Mouse (Mus musculus) liver, embryonic 14.5 days (tissue): ENCODE data around the gene Eno2. TPM values are rescaled to one million over a fixed set of nuclear protein-coding genes. Genes with fewer than 3 reads are reported as not detected.

Source experiments
- ATAC-seq: fragments of 200-750 bp; cut with Nextera tagmentation; 2 replicates; pipeline ENCODE4 v1.8.0; 2017; ENCODE audit warnings: moderate number of reproducible peaks, mild to moderate bottlenecking, moderate library complexity; ENCODE audit not compliant: insufficient read depth
- DNase-seq, 3 experiments: peaks; one replicate each; pipeline ENCODE4 v3.0.0-alpha.2; 2012 to 2013; ENCODE audit warnings: low read depth in 3 of 3, low spot score in 3 of 3
- H3K27ac ChIP-seq: fragments of 300-500 bp; sonication (generic); 2 replicates; pipeline ENCODE4 v1.5.1; 2014; ENCODE audit warnings: moderate library complexity, mild to moderate bottlenecking, control low read depth, inconsistent platforms
- H3K27me3 ChIP-seq: fragments of 300-500 bp; sonication (generic); 2 replicates; pipeline ENCODE4 v1.6.1; 2014; ENCODE audit warnings: mild to moderate bottlenecking, low read length, moderate library complexity; ENCODE audit not compliant: control insufficient read depth, insufficient read depth
- H3K36me3 ChIP-seq: fragments of 300-500 bp; sonication (generic); replicated peaks from 2 replicates; pipeline ENCODE4 v1.6.1; 2014; ENCODE audit warnings: low read depth; ENCODE audit not compliant: control insufficient read depth, insufficient read depth
- H3K4me1 ChIP-seq, 2 experiments: fragments of 200-500 bp in 1 of 2; fragments of 300-500 bp in 1 of 2; sonication (generic) in 1 of 2; replicated peaks; 2 replicates each; pipeline ENCODE4 v1.6.1; 2012 to 2014; ENCODE audit warnings: antibody characterized with exemption in 1 of 2, inconsistent platforms in 1 of 2, low read length in 1 of 2; ENCODE audit not compliant: control insufficient read depth in 2 of 2, insufficient read depth in 2 of 2
- H3K4me2 ChIP-seq: fragments of 300-500 bp; sonication (generic); 2 replicates; pipeline ENCODE4 v1.6.1; 2014; ENCODE audit warnings: low read depth, mild to moderate bottlenecking, control low read depth, moderate library complexity
- H3K4me3 ChIP-seq, 2 experiments: fragments of 200-500 bp in 1 of 2; fragments of 300-500 bp in 1 of 2; sonication (generic) in 1 of 2; 2 replicates each; pipeline ENCODE4 v1.5.1; 2012 to 2014; ENCODE audit warnings: low read depth in 2 of 2, low read length in 2 of 2, mild to moderate bottlenecking in 2 of 2, control low read depth in 1 of 2, inconsistent platforms in 1 of 2, moderate library complexity in 1 of 2; ENCODE audit not compliant: insufficient read depth in 1 of 2
- H3K9ac ChIP-seq: fragments of 300-500 bp; sonication (generic); replicated peaks from 2 replicates; pipeline ENCODE4 v1.6.1; 2014; ENCODE audit warnings: mild to moderate bottlenecking, control low read depth, moderate library complexity
- H3K9me3 ChIP-seq: fragments of 300-500 bp; sonication (generic); 2 replicates; pipeline ENCODE4 v1.6.1; 2016; ENCODE audit warnings: low read length, mixed read lengths; ENCODE audit not compliant: control insufficient read depth
- CTCF ChIP-seq: IDR thresholded peaks from 2 replicates; pipeline ENCODE4 v1.5.1; 2016; ENCODE audit warnings: antibody characterized with exemption, low read depth, control low read depth
- EP300 ChIP-seq: IDR thresholded peaks from 2 replicates; pipeline ENCODE4 v1.6.1; 2016; ENCODE audit warnings: antibody characterized with exemption, low read depth
- WGBS: fragments of 180-500 bp; shearing (Covaris S2); extraction: QIAGEN DNeasy Blood & Tissue Kit; methylation state at CpG from one replicate; pipeline ENCODE4 v1.1.7; 2014; ENCODE audit not compliant: insufficient replicate concordance; 5-methylcytosine and 5-hydroxymethylcytosine counted together
- polyA plus RNA-seq, 2 experiments: library from polyadenylated mRNA; depleted of rRNA in 1 of 2; stranded (reverse) in 1 of 2; unstranded in 1 of 2; fragments of >200 nt; fragmentation: Nextera tagmentation in 1 of 2; extraction: Ambion mirVana in 1 of 2; gene quantifications; 2 replicates each; pipeline versions ENCODE4 v1.2.1 to v1.2.3; 2012 to 2014

Eno2 gene
- polyA plus RNA-seq, 2 experiments = 0.50 TPM; not detected in 1

DNA sequence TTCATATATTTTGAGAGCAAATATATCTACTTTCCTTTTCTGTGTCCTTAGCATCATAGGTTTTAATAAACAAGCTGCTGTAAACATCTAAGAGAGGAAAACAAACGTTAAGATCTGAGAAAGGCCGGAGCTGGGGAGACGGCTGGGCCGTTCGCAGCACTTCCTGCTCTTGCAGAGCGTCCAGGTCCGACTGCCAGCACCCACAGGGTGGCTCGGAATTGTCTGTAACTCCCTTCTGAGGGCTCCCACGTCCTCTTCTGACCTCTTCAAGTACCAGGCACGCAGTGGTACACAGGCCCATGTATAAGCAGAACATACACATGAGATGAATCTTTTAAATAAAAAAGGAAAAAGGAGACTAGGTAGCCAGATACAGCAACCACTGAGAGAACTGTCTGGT lies 18.2 kb upstream of the Eno2 start:
- no peaks in the 10 kb centered on the region for H3K27me3 ChIP-seq

DNA sequence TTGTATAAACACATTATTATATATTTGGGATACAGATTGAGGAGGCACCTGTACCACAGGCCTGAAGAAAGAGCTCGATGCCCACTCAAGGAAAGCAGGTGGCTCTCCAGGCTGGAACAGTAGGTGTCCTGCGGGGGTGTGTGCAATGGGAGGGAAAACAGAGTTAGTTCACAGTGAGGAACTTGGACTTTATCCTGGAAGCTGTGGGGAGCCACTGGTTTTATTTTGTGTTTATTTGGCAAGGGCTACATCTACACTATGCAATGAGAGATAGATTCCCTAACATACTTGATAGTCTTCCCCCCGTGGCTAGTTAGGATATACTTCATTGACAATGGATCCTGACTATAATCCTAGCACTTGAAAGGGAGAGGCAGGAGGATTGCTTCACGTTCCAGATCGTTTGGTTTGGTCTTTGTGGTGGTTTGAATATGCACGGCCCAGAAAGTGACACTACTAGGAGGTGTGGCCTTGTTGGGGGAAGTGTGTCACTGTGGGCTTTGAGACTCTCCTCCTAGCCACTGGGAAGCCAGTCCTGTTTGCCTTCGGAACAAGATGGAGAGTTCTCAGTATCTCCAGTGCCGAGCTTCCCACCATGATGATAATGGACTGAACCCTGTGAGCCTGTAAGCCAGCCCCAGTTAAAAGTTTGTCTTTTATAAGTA lies 17.4 kb upstream of the Eno2 start:
- Histone ChIP-seq H3K4me3 (no peak overlapping the region), H3K36me3 (no peaks in the 10 kb centered on the region), H3K4me2 (no peak overlapping the region), H3K27me3 (no peaks in the 10 kb centered on the region), H3K9ac (no peak overlapping the region), H3K9me3 (no peaks in the 10 kb centered on the region), H3K27ac (no peak overlapping the region), H3K4me1 (peaks cover 0 to 5% of the 10 kb centered on the region in 2 experiments; a peak in 2 of 4 replicates)
- no peak for DNase-seq
- 42% methylated on average over 8 of the region's 8 CpGs for WGBS
- TF ChIP-seq CTCF (no peak), EP300 (no peak)
- ATAC-seq = peak; percentile 51

More for the DNA sequence above, 18.2 kb upstream of the Eno2 start:
- ATAC-seq (no peak), DNase-seq (no peak)
- WGBS = 66% methylated on average over 10 of the region's 10 CpGs
- Histone ChIP-seq H3K4me1 (peaks cover 0 to 2% of the 10 kb centered on the region in 2 experiments; a peak in 2 of 4 replicates), H3K27ac (no peak overlapping the region), H3K9ac (no peak overlapping the region), H3K4me3 (no peak overlapping the region), H3K4me2 (no peak overlapping the region), H3K36me3 (no peaks in the 10 kb centered on the region), H3K9me3 (no peaks in the 10 kb centered on the region)
- no peak for TF ChIP-seq EP300

DNA sequence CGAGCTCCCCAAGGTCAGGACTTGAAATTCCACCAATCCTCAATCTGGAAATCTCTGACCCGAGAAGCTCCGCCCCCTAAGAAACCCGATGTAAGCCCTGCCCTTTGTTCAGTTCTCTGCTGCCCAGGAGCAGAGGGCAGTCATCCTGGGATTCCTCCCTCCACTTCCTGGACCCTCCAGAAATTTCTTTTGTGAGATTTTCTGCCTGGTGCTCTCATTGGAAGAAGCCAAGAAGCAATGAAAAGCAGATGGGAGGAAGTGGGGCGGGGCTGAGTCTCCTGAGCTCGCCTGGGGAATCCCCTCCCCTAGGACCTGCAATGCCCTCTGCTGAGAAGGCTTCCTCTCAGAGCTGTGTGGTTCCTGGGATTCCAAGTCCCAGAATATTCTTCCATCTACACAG lies 13.0 kb upstream of the Eno2 start:
- ATAC-seq (no peak), DNase-seq (no peak)
- TF ChIP-seq CTCF = no peak
- TF ChIP-seq EP300 = no peak
- peaks cover 17% of the 10 kb centered on the region for H3K27me3 ChIP-seq
- peak overlapping the region; percentile 6; the same call in 1 of the 2 replicates for H3K4me2 ChIP-seq
- 17% methylated on average over 6 of the region's 6 CpGs for WGBS
- H3K9ac ChIP-seq = no peak overlapping the region
- no peak overlapping the region for H3K27ac ChIP-seq
- peak overlapping the region in 1 of 2 experiments; percentile 24; a peak in 1 of 4 replicates for H3K4me3 ChIP-seq
- H3K36me3 ChIP-seq = no peaks in the 10 kb centered on the region
- H3K9me3 ChIP-seq = no peaks in the 10 kb centered on the region
- peaks cover 0 to 9% of the 10 kb centered on the region in 2 experiments; a peak in 2 of 4 replicates for H3K4me1 ChIP-seq

DNA sequence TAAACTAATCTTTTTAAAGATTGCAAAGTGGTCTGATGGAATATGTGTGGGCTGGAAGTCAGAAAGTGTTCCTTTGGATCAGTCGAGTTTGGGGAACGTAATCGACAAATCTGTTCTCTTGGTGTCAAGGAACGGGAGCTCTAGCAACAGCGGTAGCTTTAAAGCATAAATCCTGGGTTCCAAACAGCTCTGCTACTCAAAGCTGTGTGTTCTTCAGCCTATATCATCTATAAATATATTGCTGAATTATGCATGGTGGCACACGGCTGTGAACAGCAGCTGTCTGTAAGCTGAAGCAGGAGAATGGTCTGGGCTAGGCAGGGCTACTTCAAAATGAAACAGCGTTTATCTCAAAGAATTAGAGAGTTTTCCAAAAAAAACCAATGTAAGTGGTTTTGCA lies 11.4 kb upstream of the Eno2 start:
- no peak overlapping the region for H3K27ac ChIP-seq
- H3K4me1 ChIP-seq = peaks cover 0 to 8% of the 10 kb centered on the region in 2 experiments; a peak in 2 of 4 replicates
- TF ChIP-seq CTCF (no peak), EP300 (no peak)
- H3K9me3 ChIP-seq = no peaks in the 10 kb centered on the region
- no peak overlapping the region for H3K9ac ChIP-seq
- H3K36me3 ChIP-seq = no peaks in the 10 kb centered on the region
- WGBS = 77% methylated on average over 7 of the region's 7 CpGs
- ATAC-seq (no peak), DNase-seq (no peak)
- H3K27me3 ChIP-seq = peaks cover 17% of the 10 kb centered on the region
- no peak overlapping the region for H3K4me2 ChIP-seq
- H3K4me3 ChIP-seq = no peak overlapping the region

DNA sequence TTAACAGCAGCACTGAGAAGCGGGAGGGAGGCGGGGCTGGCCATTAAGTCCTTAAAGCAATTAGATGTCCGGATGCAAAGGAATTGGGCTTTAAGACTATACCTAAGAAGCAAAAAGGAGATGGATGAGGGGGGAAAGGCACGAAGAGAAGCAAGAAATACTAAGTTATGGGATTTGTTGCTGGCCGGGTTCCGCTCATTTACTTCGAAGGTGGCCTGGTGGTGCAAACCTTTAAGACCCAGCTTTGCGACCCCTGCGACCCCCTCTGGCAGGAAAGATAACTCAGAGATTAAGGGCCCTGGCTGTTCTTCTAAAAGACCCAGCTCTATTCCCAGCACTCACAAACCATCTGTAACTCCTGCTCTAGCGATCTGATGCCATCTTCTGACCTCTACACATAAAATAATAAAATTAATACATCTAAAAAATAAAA lies 10.5 kb upstream of the Eno2 start:
- no peak overlapping the region for H3K27ac ChIP-seq
- no peaks in the 10 kb centered on the region for H3K9me3 ChIP-seq
- H3K36me3 ChIP-seq = no peaks in the 10 kb centered on the region
- H3K9ac ChIP-seq = no peak overlapping the region
- ATAC-seq (no peak), DNase-seq (no peak)
- peaks cover 0 to 8% of the 10 kb centered on the region in 2 experiments; a peak in 2 of 4 replicates for H3K4me1 ChIP-seq
- H3K4me3 ChIP-seq = peak overlapping the region; percentile 23 to 28; a peak in 2 of 4 replicates
- TF ChIP-seq CTCF (no peak), EP300 (no peak)
- peaks cover 17% of the 10 kb centered on the region for H3K27me3 ChIP-seq
- WGBS = 15% methylated on average over 10 of the region's 10 CpGs
- H3K4me2 ChIP-seq = peak overlapping the region; percentile 52
